Mouse (Mus musculus): ENCODE measurements at regions not wholly inside any gene's neighbourhood (a gene's known extent, or its start where the extent isn't known, plus 50 kb on each side); places are given as distances from the start of the nearest gene placed in this dataset.

GRCm38 (mm10) chr15:72339629-72340028 lies 1494.7 kb upstream of the Gm6569 start:
- TF ChIP-seq POLR2A (IDR thresholded peaks at IDR 0.05; ENCODE audit: extremely low read depth, insufficient read depth, low read length) (no peak), CTCF (IDR thresholded peaks at IDR 0.05; ENCODE audit: low read depth, low read length) (no peak)
